Mouse (Mus musculus) CH12.LX (cell line): ENCODE results near the gene Cry1.

ENCODE experiments used
- CTCF ChIP-seq, 2 experiments: IDR thresholded peaks in 1 of 2; conservative IDR thresholded peaks in 1 of 2; 2 replicates each; pipeline ENCODE4 v1.5.1; 2011 to 2012; ENCODE audit warnings: low read depth in 2 of 2, low read length in 2 of 2, improper control_type of control experiment in 1 of 2, inconsistent platforms in 1 of 2, mild to moderate bottlenecking in 1 of 2, moderate library complexity in 1 of 2
- EP300 ChIP-seq: IDR thresholded peaks from 2 replicates; pipeline ENCODE4 v1.6.1; 2011; ENCODE audit warnings: low read length, improper control_type of control experiment
- GABPA ChIP-seq: IDR thresholded peaks from 2 replicates; pipeline ENCODE4 v1.6.1; 2012; ENCODE audit warnings: low read depth, low read length, improper control_type of control experiment, inconsistent platforms; ENCODE audit not compliant: insufficient replicate concordance
- HCFC1 ChIP-seq: IDR thresholded peaks from 2 replicates; pipeline ENCODE4 v1.6.1; 2012; ENCODE audit warnings: low read depth, mild to moderate bottlenecking, inconsistent platforms, low read length, improper control_type of control experiment
- NELFE ChIP-seq: IDR thresholded peaks from 2 replicates; pipeline ENCODE4 v1.6.1; 2011; ENCODE audit warnings: low read depth, low read length, improper control_type of control experiment
- POLR2A ChIP-seq: IDR thresholded peaks from 2 replicates; pipeline ENCODE4 v1.6.1; 2011; ENCODE audit warnings: low read depth, mild to moderate bottlenecking, improper control_type of control experiment, low read length
- RCOR1 ChIP-seq: conservative IDR thresholded peaks from 2 replicates; pipeline ENCODE4 v1.6.1; 2012; ENCODE audit warnings: low read depth, mild to moderate bottlenecking, inconsistent platforms, low read length, improper control_type of control experiment
- USF1 ChIP-seq: IDR thresholded peaks from 2 replicates; pipeline ENCODE4 v1.6.1; 2014; ENCODE audit warnings: low read depth, mild to moderate bottlenecking, inconsistent platforms, low read length, improper control_type of control experiment
- ZC3H11A ChIP-seq: IDR thresholded peaks from 2 replicates; pipeline ENCODE4 v1.6.1; 2012; ENCODE audit warnings: low read depth, mild to moderate bottlenecking, inconsistent platforms, low read length, improper control_type of control experiment

DNA sequence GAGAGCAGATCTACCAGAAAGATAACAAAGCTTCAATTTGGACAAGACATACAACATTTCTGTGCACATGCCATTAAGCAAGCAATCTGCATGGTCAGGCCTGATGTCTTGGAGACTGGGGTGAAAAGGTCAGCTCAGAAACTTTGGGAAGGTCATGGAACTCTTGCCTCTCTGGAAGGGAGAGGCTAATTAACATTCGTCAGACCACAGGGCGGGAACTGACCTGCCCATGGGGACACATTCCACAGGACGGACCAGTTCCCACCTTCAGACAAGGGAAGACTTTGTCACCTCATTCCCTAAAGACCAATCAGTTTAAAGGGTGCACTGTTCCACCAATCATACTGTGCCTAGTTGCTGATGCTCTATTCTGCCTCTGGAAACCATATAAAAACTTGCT, 25.3 kb upstream of the Cry1 start:
- no peak for TF ChIP-seq CTCF (conservative IDR thresholded peaks at IDR 0.05 in 1 of 2, IDR thresholded peaks at IDR 0.05 in 1 of 2; ENCODE audit: low read depth in 2 of 2, low read length in 2 of 2)
- TF ChIP-seq EP300 = no peak
- no peak for TF ChIP-seq RCOR1
- TF ChIP-seq POLR2A = no peak
- TF ChIP-seq USF1 = no peak
- no peak for TF ChIP-seq NELFE
- TF ChIP-seq HCFC1 = no peak
- no peak for TF ChIP-seq ZC3H11A
- no peak for TF ChIP-seq GABPA
